Mouse (Mus musculus): ENCODE data around the gene Fam222a.

Fam222a gene

GRCm38 (mm10) chr5:114560533-114560936 is 7.3 kb upstream of the Fam222a start:
- DNase-seq (ENCODE audit: low spot score in 2 of 2): no peak

GRCm38 (mm10) chr5:114560965-114561364 is 6.9 kb upstream of the Fam222a start:
- no peak for DNase-seq (ENCODE audit: low spot score in 2 of 2)

GRCm38 (mm10) chr5:114563994-114564393 is 3.8 kb upstream of the Fam222a start:
- no peak for DNase-seq (ENCODE audit: low spot score in 2 of 2)

GRCm38 (mm10) chr5:114565305-114565704 is 2.5 kb upstream of the Fam222a start:
- DNase-seq (ENCODE audit: low spot score in 2 of 2): no peak

- no peak for DNase-seq (ENCODE audit: low spot score in 2 of 2)
These were observed 2.1 kb upstream of the Fam222a start for GRCm38 (mm10) chr5:114565751-114566150.

GRCm38 (mm10) chr5:114566461-114566860 is 1.4 kb upstream of the Fam222a start:
- DNase-seq (ENCODE audit: low spot score in 2 of 2): no peak

- peak; percentile 71 to 76 for DNase-seq (ENCODE audit: low spot score in 2 of 2)
These were observed 720 bp upstream of the Fam222a start for GRCm38 (mm10) chr5:114567075-114567517.

- DNase-seq (ENCODE audit: low spot score in 2 of 2): no peak
These were observed 1.0 kb downstream of the Fam222a start for GRCm38 (mm10) chr5:114568818-114569217.

- DNase-seq (ENCODE audit: low spot score in 2 of 2): no peak
These were observed 2.3 kb downstream of the Fam222a start for GRCm38 (mm10) chr5:114569918-114570670.

GRCm38 (mm10) chr5:114570791-114571450 is 3.1 kb downstream of the Fam222a start:
- DNase-seq (ENCODE audit: low spot score in 2 of 2): no peak

GRCm38 (mm10) chr5:114571451-114572030 is 3.7 kb downstream of the Fam222a start:
- DNase-seq (ENCODE audit: low spot score in 2 of 2): no peak

GRCm38 (mm10) chr5:114572997-114573396 is 5.2 kb downstream of the Fam222a start:
- no peak for DNase-seq (ENCODE audit: low spot score in 2 of 2)

- DNase-seq (ENCODE audit: low spot score in 2 of 2): no peak
These were observed 6.3 kb downstream of the Fam222a start for GRCm38 (mm10) chr5:114573920-114574628.

GRCm38 (mm10) chr5:114575010-114575409 is 7.2 kb downstream of the Fam222a start:
- DNase-seq (ENCODE audit: low spot score in 2 of 2): no peak

GRCm38 (mm10) chr5:114575530-114575929 is 7.7 kb downstream of the Fam222a start:
- DNase-seq (ENCODE audit: low spot score in 2 of 2): no peak

GRCm38 (mm10) chr5:114575986-114576605 is 8.3 kb downstream of the Fam222a start:
- DNase-seq (ENCODE audit: low spot score in 2 of 2): no peak

- no peak for DNase-seq (ENCODE audit: low spot score in 2 of 2)
These were observed 10.5 kb downstream of the Fam222a start for GRCm38 (mm10) chr5:114578361-114578760.

- DNase-seq (ENCODE audit: low spot score in 2 of 2): no peak
These were observed 12.0 kb downstream of the Fam222a start for GRCm38 (mm10) chr5:114579714-114580357.

- no peak for DNase-seq (ENCODE audit: low spot score in 2 of 2)
These were observed 13.7 kb downstream of the Fam222a start for GRCm38 (mm10) chr5:114581486-114581885.

GRCm38 (mm10) chr5:114583046-114583445 is 15.2 kb downstream of the Fam222a start:
- no peak for DNase-seq (ENCODE audit: low spot score in 2 of 2)

- DNase-seq (ENCODE audit: low spot score in 2 of 2): no peak
These were observed 15.8 kb downstream of the Fam222a start for GRCm38 (mm10) chr5:114583490-114584175.

Measured in spleen, postnatal 14 days (tissue).